In genomic region chr16:20672500-20672902, GRCm38 (mm10) we compare ENCODE assay signal across 8 mouse cellular contexts. TPM values are rescaled to one million over a fixed set of nuclear protein-coding genes. Genes with fewer than 3 reads are reported as not detected.
DNase-seq lines count a peak whose midpoint lies in the region; ATAC-seq lines count a peak whose summit lies in the region.

No protein-coding gene starts in this region.

- H3K9ac ChIP-seq in heart, embryonic 14.5 days (ENCODE audit: low read length), result peak overlapping the region; percentile 96
- peak overlapping the region; percentile 96 for H3K9ac ChIP-seq in liver, embryonic 13.5 days
- H3K9ac ChIP-seq in stomach, embryonic 16.5 days (ENCODE audit: low read length), result peak overlapping the region; percentile 96

- peak; percentile 96 for DNase-seq in CD4-positive, CD25-positive, alpha-beta regulatory T cell, adult 2 months (ENCODE audit: low read depth, low spot score)
- peak; percentile 90 for DNase-seq in fibroblast of lung, adult 2 months (ENCODE audit: low read depth)
- DNase-seq in kidney, postnatal 14 days, result peak; percentile 98
- DNase-seq in liver, embryonic 13.5 days, result peak; percentile 91
- peak; percentile 95 for DNase-seq in neural tube, embryonic 10.5 days (ENCODE audit: extremely low spot score, low spot score)

- peak overlapping the region; percentile 81 for H3K4me3 ChIP-seq in brown adipose tissue, adult 24 weeks (ENCODE audit: insufficient read depth, low read depth, low read length)
- peak overlapping the region; percentile 95 to 97 for H3K4me3 ChIP-seq in heart, embryonic 14.5 days (ENCODE audit: control insufficient read depth in 1 of 2, insufficient read depth in 1 of 2, low read depth in 1 of 2, low read length in 2 of 2)
- peak overlapping the region; percentile 98 for H3K4me3 ChIP-seq in liver, embryonic 13.5 days (replicated peaks)
- H3K4me3 ChIP-seq in stomach, embryonic 16.5 days (replicated peaks; ENCODE audit: low read length), result peak overlapping the region; percentile 93

- H3K27me3 ChIP-seq in heart, embryonic 14.5 days (ENCODE audit: control insufficient read depth, insufficient read depth, low read length), result no peaks in the 10 kb centered on the region
- no peaks in the 10 kb centered on the region for H3K27me3 ChIP-seq in liver, embryonic 13.5 days
- H3K27me3 ChIP-seq in stomach, embryonic 16.5 days (ENCODE audit: control insufficient read depth, insufficient read depth, low read length), result no peaks in the 10 kb centered on the region

- under 1% methylated on average over 37 of the region's 38 CpGs for WGBS in heart, embryonic 14.5 days
- WGBS in liver, embryonic 13.5 days (ENCODE audit: insufficient replicate concordance), result under 1% methylated on average over 38 of the region's 38 CpGs
- WGBS in stomach, embryonic 16.5 days, result under 1% methylated on average over 38 of the region's 38 CpGs

- peaks cover 32% of the 10 kb centered on the region for H3K36me3 ChIP-seq in heart, embryonic 14.5 days (ENCODE audit: control insufficient read depth, insufficient read depth, low read length)
- peaks cover 35% of the 10 kb centered on the region for H3K36me3 ChIP-seq in liver, embryonic 13.5 days
- H3K36me3 ChIP-seq in stomach, embryonic 16.5 days (ENCODE audit: control insufficient read depth, insufficient read depth, low read length), result peaks cover 18% of the 10 kb centered on the region

- H3K27ac ChIP-seq in brown adipose tissue, adult 24 weeks (replicated peaks; ENCODE audit: low read depth, low read length), result no peak overlapping the region
- peak overlapping the region in 1 of 2 experiments; percentile 96; a peak in 3 of 4 replicates for H3K27ac ChIP-seq in heart, embryonic 14.5 days (replicated peaks in 1 of 2; ENCODE audit: control insufficient read depth in 1 of 2, insufficient read depth in 1 of 2, low read depth in 2 of 2, low read length in 2 of 2)
- H3K27ac ChIP-seq in liver, embryonic 13.5 days, result peak overlapping the region; percentile 95
- H3K27ac ChIP-seq in stomach, embryonic 16.5 days (ENCODE audit: low read length), result peak overlapping the region; percentile 95

- peaks cover 9% of the 10 kb centered on the region for H3K4me1 ChIP-seq in brown adipose tissue, adult 24 weeks (ENCODE audit: control insufficient read depth, insufficient read depth, insufficient read length, low read length)
- peaks cover 5 to 29% of the 10 kb centered on the region in 2 experiments for H3K4me1 ChIP-seq in heart, embryonic 14.5 days (ENCODE audit: control insufficient read depth in 2 of 2, insufficient read depth in 2 of 2, low read length in 2 of 2)
- peaks cover 47% of the 10 kb centered on the region for H3K4me1 ChIP-seq in liver, embryonic 13.5 days (replicated peaks)
- peaks cover 24% of the 10 kb centered on the region for H3K4me1 ChIP-seq in stomach, embryonic 16.5 days (ENCODE audit: control insufficient read depth, insufficient read depth, low read length)

- H3K4me2 ChIP-seq in heart, embryonic 14.5 days (ENCODE audit: low read length), result peak overlapping the region; percentile 98
- H3K4me2 ChIP-seq in liver, embryonic 13.5 days, result peak overlapping the region; percentile 83
- peak overlapping the region; percentile 98 for H3K4me2 ChIP-seq in stomach, embryonic 16.5 days (ENCODE audit: low read depth, low read length)

- no peaks in the 10 kb centered on the region for H3K9me3 ChIP-seq in heart, embryonic 14.5 days (ENCODE audit: control insufficient read depth, low read length)
- no peaks in the 10 kb centered on the region for H3K9me3 ChIP-seq in liver, embryonic 13.5 days (replicated peaks)
- H3K9me3 ChIP-seq in stomach, embryonic 16.5 days (replicated peaks; ENCODE audit: control insufficient read depth, low read length), result no peaks in the 10 kb centered on the region

- ATAC-seq in heart, embryonic 14.5 days (ENCODE audit: insufficient number of reproducible peaks, insufficient read depth, low FRiP score, low read depth), result peak; percentile 91
- ATAC-seq in liver, embryonic 13.5 days (ENCODE audit: low read depth), result peak; percentile 81
- peak; percentile 96 for ATAC-seq in stomach, embryonic 16.5 days (ENCODE audit: insufficient read depth, low FRiP score)

RNA-seq across cellular contexts. Expression of gene Eif4g1, which starts 4.4 kb away (rescaled TPM):
- polyA plus RNA-seq in brown adipose tissue, adult 24 weeks (2012; ENCODE audit: insufficient read depth, insufficient read length, missing spikeins), result 168 and 178 TPM in 2 replicates
- polyA plus RNA-seq in heart, embryonic 14.5 days (2014; fragmentation: Nextera tagmentation; extraction: Ambion mirVana), result 96.6 and 107 TPM in 2 replicates
- 99.1 and 114 TPM in 2 replicates for polyA plus RNA-seq in liver, embryonic 13.5 days (2015; fragmentation: Nextera tagmentation; extraction: Ambion mirVana)
- 144 and 155 TPM in 2 replicates for polyA plus RNA-seq in stomach, embryonic 16.5 days (2015; fragmentation: Nextera tagmentation; extraction: Ambion mirVana)

RNA-seq across cellular contexts. Expression of gene Fam131a, which starts 20.5 kb away (rescaled TPM):
- polyA plus RNA-seq in brown adipose tissue, adult 24 weeks (2012; ENCODE audit: insufficient read depth, insufficient read length, missing spikeins), result 1.5 and 3.8 TPM in 2 replicates
- polyA plus RNA-seq in heart, embryonic 14.5 days (2014; fragmentation: Nextera tagmentation; extraction: Ambion mirVana), result 7.1 and 7.2 TPM in 2 replicates
- 1.0 TPM in 2 replicates for polyA plus RNA-seq in liver, embryonic 13.5 days (2015; fragmentation: Nextera tagmentation; extraction: Ambion mirVana)
- 9.7 and 10.3 TPM in 2 replicates for polyA plus RNA-seq in stomach, embryonic 16.5 days (2015; fragmentation: Nextera tagmentation; extraction: Ambion mirVana)

RNA-seq across cellular contexts. Expression of gene Psmd2, which starts 21.0 kb away (rescaled TPM):
- 120 and 145 TPM in 2 replicates for polyA plus RNA-seq in brown adipose tissue, adult 24 weeks (2012; ENCODE audit: insufficient read depth, insufficient read length, missing spikeins)
- 217 and 231 TPM in 2 replicates for polyA plus RNA-seq in heart, embryonic 14.5 days (2014; fragmentation: Nextera tagmentation; extraction: Ambion mirVana)
- 222 and 257 TPM in 2 replicates for polyA plus RNA-seq in liver, embryonic 13.5 days (2015; fragmentation: Nextera tagmentation; extraction: Ambion mirVana)
- polyA plus RNA-seq in stomach, embryonic 16.5 days (2015; fragmentation: Nextera tagmentation; extraction: Ambion mirVana), result 291 and 307 TPM in 2 replicates

RNA-seq across cellular contexts. Expression of gene Ece2, which starts 42.9 kb away (rescaled TPM):
- not detected in 2 replicates for polyA plus RNA-seq in brown adipose tissue, adult 24 weeks (2012; ENCODE audit: insufficient read depth, insufficient read length, missing spikeins)
- 0.22 and 0.53 TPM in 2 replicates for polyA plus RNA-seq in heart, embryonic 14.5 days (2014; fragmentation: Nextera tagmentation; extraction: Ambion mirVana)
- 0.20 and 0.39 TPM in 2 replicates for polyA plus RNA-seq in liver, embryonic 13.5 days (2015; fragmentation: Nextera tagmentation; extraction: Ambion mirVana)
- polyA plus RNA-seq in stomach, embryonic 16.5 days (2015; fragmentation: Nextera tagmentation; extraction: Ambion mirVana), result 2.4 and 2.6 TPM in 2 replicates

RNA-seq across cellular contexts. Expression of gene Polr2h, which starts 45.0 kb away (rescaled TPM):
- 21.2 and 22.7 TPM in 2 replicates for polyA plus RNA-seq in brown adipose tissue, adult 24 weeks (2012; ENCODE audit: insufficient read depth, insufficient read length, missing spikeins)
- polyA plus RNA-seq in heart, embryonic 14.5 days (2014; fragmentation: Nextera tagmentation; extraction: Ambion mirVana), result 53.2 and 58.4 TPM in 2 replicates
- 59.1 and 64.7 TPM in 2 replicates for polyA plus RNA-seq in liver, embryonic 13.5 days (2015; fragmentation: Nextera tagmentation; extraction: Ambion mirVana)
- polyA plus RNA-seq in stomach, embryonic 16.5 days (2015; fragmentation: Nextera tagmentation; extraction: Ambion mirVana), result 75.2 and 84.9 TPM in 2 replicates
